Mouse (Mus musculus) bone marrow, adult 2 months (tissue): ENCODE data around the gene Polr2l.

Source experiments
- CTCF ChIP-seq: fragments of 200-500 bp; IDR thresholded peaks from 2 replicates; pipeline ENCODE4 v1.5.1; 2011; ENCODE audit warnings: low read length, control low read depth; ENCODE audit not compliant: control insufficient read depth, insufficient read depth
- POLR2A ChIP-seq: fragments of 200-500 bp; IDR thresholded peaks from 2 replicates; pipeline ENCODE4 v1.6.1; 2011; ENCODE audit warnings: low read depth, mild to moderate bottlenecking, control low read depth, low read length, borderline replicate concordance; ENCODE audit not compliant: control insufficient read depth

- no peak for TF ChIP-seq CTCF
- no peak for TF ChIP-seq POLR2A
These were observed 20.4 kb upstream of the Polr2l start for GRCm38 (mm10) chr7:141495379-141495778.
